In the genomic region with DNA sequence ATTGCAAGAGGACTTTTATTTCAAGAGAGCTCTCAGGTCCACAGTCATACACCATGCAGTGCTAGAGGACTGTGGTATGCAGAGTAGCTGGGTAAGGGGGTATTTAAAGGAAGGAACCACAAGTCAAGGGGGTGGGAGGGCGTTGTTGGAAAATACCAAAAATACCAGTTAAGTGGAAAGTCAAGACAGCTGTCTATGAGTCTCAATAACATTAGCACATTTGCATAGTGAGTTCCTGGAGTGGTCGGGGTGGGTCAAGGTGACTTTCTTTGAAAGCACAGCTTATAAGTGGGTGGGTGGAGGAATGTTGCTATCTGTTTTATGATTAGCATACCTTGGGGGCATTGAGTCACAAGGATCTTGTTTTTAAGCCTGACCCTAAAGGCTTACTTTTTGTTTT, we compare ENCODE assay signal across 7 mouse cellular contexts. TPM values are rescaled to one million over a fixed set of nuclear protein-coding genes. Genes with fewer than 3 reads are reported as not detected.
DNase-seq lines count a peak whose midpoint lies in the region; ATAC-seq and TF ChIP-seq lines count a peak whose summit lies in the region.
"Not testable (repeated sequence)": the region's sequence is repeated elsewhere in the genome, so short reads cannot be mapped to it uniquely, and the experiment has no call there.

No protein-coding gene starts in this region.

- not testable (repeated sequence) for H3K27me3 ChIP-seq in E14TG2a.4 (ENCODE audit: insufficient read depth, low read length); heart, embryonic 13.5 days (replicated peaks); intestine, embryonic 15.5 days (replicated peaks); limb, embryonic 13.5 days; liver, embryonic 14.5 days (ENCODE audit: control insufficient read depth, insufficient read depth, low read length); megakaryocyte, embryonic 14.5 days (replicated peaks)

- peak; percentile 58 for DNase-seq in ZHBTc4 (ENCODE audit: low read depth, low spot score)
- DNase-seq in liver, embryonic 14.5 days (ENCODE audit: low read depth in 3 of 3, low spot score in 3 of 3), result not testable (repeated sequence)

- ATAC-seq in heart, embryonic 13.5 days (ENCODE audit: extremely low read depth, insufficient number of reproducible peaks, low FRiP score, low TSS enrichment); limb, embryonic 13.5 days (ENCODE audit: low FRiP score, low read depth): not testable (repeated sequence)
- 0 out of 2 replicates have a peak, but pooled peaks have one; percentile 28 for ATAC-seq in intestine, embryonic 15.5 days
- ATAC-seq in liver, embryonic 14.5 days (ENCODE audit: insufficient read depth), result peak; percentile 39; the same call in 1 of the 2 replicates

- TF ChIP-seq CTCF in E14TG2a.4 (conservative IDR thresholded peaks at IDR 0.05; ENCODE audit: low read length); liver, embryonic 14.5 days (IDR thresholded peaks at IDR 0.05; ENCODE audit: low read depth): not testable (repeated sequence)

- peak overlapping the region; percentile 65; the same call in 1 of the 2 replicates for H3K4me3 ChIP-seq in E14TG2a.4 (replicated peaks; ENCODE audit: low read length)
- peak overlapping the region; percentile 52; the same call in 1 of the 2 replicates for H3K4me3 ChIP-seq in heart, embryonic 13.5 days
- H3K4me3 ChIP-seq in intestine, embryonic 15.5 days (replicated peaks); limb, embryonic 13.5 days; liver, embryonic 14.5 days (ENCODE audit: insufficient read depth in 1 of 2, low read depth in 2 of 2, low read length in 2 of 2): not testable (repeated sequence)
- peak overlapping the region; percentile 69 for H3K4me3 ChIP-seq in megakaryocyte, embryonic 14.5 days (replicated peaks)

- WGBS in heart, embryonic 13.5 days, result 64% methylated on average over 2 of the region's 2 CpGs
- 79% methylated on average over 2 of the region's 2 CpGs for WGBS in intestine, embryonic 15.5 days
- 74% methylated on average over 2 of the region's 2 CpGs for whole genome bisulfite sequencing in limb, embryonic 13.5 days
- WGBS in liver, embryonic 14.5 days (ENCODE audit: insufficient replicate concordance), result 66% methylated on average over 2 of the region's 2 CpGs

- H3K4me2 ChIP-seq in heart, embryonic 13.5 days, result peak overlapping the region; percentile 64
- not testable (repeated sequence) for H3K4me2 ChIP-seq in intestine, embryonic 15.5 days (replicated peaks)
- peak overlapping the region; percentile 52; the same call in 1 of the 2 replicates for H3K4me2 ChIP-seq in limb, embryonic 13.5 days (replicated peaks)
- peak overlapping the region; percentile 14 for H3K4me2 ChIP-seq in liver, embryonic 14.5 days (ENCODE audit: low read depth)

- not testable (repeated sequence) for H3K36me3 ChIP-seq in E14TG2a.4 (ENCODE audit: insufficient read depth, low read length); heart, embryonic 13.5 days; intestine, embryonic 15.5 days; limb, embryonic 13.5 days; liver, embryonic 14.5 days (replicated peaks; ENCODE audit: control insufficient read depth, insufficient read depth, low read depth)
- peaks cover 17% of the 10 kb centered on the region for H3K36me3 ChIP-seq in megakaryocyte, embryonic 14.5 days (replicated peaks; ENCODE audit: low read length)

- H3K9me3 ChIP-seq in E14TG2a.4 (ENCODE audit: low read length), result peaks cover 31% of the 10 kb centered on the region
- not testable (repeated sequence) for H3K9me3 ChIP-seq in heart, embryonic 13.5 days; intestine, embryonic 15.5 days; limb, embryonic 13.5 days; liver, embryonic 14.5 days (ENCODE audit: control insufficient read depth, low read length); megakaryocyte, embryonic 14.5 days

- not testable (repeated sequence) for H3K27ac ChIP-seq in heart, embryonic 13.5 days (replicated peaks); intestine, embryonic 15.5 days; limb, embryonic 13.5 days; liver, embryonic 14.5 days

- TF ChIP-seq EP300 in liver, embryonic 14.5 days (IDR thresholded peaks at IDR 0.05; ENCODE audit: low read depth), result not testable (repeated sequence)

- not testable (repeated sequence) for H3K9ac ChIP-seq in heart, embryonic 13.5 days; intestine, embryonic 15.5 days; limb, embryonic 13.5 days; liver, embryonic 14.5 days (replicated peaks)

- H3K4me1 ChIP-seq in E14TG2a.4 (replicated peaks; ENCODE audit: low read depth, low read length); heart, embryonic 13.5 days; intestine, embryonic 15.5 days (replicated peaks); limb, embryonic 13.5 days; liver, embryonic 14.5 days (replicated peaks; ENCODE audit: control insufficient read depth in 2 of 2, insufficient read depth in 2 of 2, low read length in 1 of 2); megakaryocyte, embryonic 14.5 days: not testable (repeated sequence)

RNA-seq across cellular contexts. Expression of a gene that starts 1.1 kb away (rescaled TPM):
- polyA plus RNA-seq in heart, embryonic 13.5 days (2015; fragmentation: Nextera tagmentation; extraction: Ambion mirVana), result 2.8 and 3.5 TPM in 2 replicates
- polyA plus RNA-seq in intestine, embryonic 15.5 days (2015; fragmentation: Nextera tagmentation; extraction: Ambion mirVana), result 2.5 and 3.4 TPM in 2 replicates
- polyA plus RNA-seq in limb, embryonic 13.5 days (2015; fragmentation: Nextera tagmentation; extraction: Ambion mirVana), result 2.1 TPM in 2 replicates
- 0.52 and 1.2 TPM in 2 replicates for polyA plus RNA-seq in liver, embryonic 14.5 days (2012; rRNA removed)
- 2.3 and 2.7 TPM in 2 replicates for polyA plus RNA-seq in liver, embryonic 14.5 days (2014; fragmentation: Nextera tagmentation; extraction: Ambion mirVana)
- polyA plus RNA-seq in megakaryocyte, embryonic 14.5 days (2012; ENCODE audit: insufficient read depth, low replicate concordance), result 1.7 TPM in 1 of 2 replicates, not detected in the other
